Mouse (Mus musculus) neural tube, embryonic 10.5 days (tissue): Measurements from ENCODE around the gene Thnsl2.

Source experiments
- DNase-seq: peaks from one replicate; pipeline ENCODE4 v3.0.0-alpha.2; 2017; ENCODE audit warnings: low spot score; ENCODE audit errors: extremely low spot score

Gene Thnsl2

GRCm38 (mm10) chr6:71143894-71144455 lies at the start of gene Thnsl2:
Gene Thnsl2, minus strand, starts transcription at chr6:71144439.
- DNase-seq, result peak; percentile 78

- DNase-seq, result no peak
Observed at GRCm38 (mm10) chr6:71193151-71193740, 49.0 kb upstream of the Thnsl2 start.

DNA sequence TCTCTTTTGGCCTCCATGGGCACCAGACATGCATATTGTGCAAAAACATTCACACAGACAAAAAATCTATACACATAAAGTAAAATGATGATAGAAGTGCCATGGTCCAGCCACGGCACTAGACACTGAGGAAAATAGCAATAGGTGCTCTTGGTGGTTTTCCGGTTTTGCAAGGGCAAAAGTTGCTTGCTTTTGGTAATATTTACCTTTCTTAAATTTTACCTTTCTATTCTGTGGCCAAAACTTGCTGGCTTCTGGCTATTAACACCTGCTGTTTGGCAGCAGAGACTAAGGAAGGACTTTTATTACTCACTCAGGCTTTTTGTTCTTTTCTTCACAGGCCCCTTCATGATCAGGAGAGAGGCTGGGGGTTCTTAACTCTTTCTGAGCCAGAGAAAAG lies 46.3 kb upstream of the Thnsl2 start:
- no peak for DNase-seq

DNA sequence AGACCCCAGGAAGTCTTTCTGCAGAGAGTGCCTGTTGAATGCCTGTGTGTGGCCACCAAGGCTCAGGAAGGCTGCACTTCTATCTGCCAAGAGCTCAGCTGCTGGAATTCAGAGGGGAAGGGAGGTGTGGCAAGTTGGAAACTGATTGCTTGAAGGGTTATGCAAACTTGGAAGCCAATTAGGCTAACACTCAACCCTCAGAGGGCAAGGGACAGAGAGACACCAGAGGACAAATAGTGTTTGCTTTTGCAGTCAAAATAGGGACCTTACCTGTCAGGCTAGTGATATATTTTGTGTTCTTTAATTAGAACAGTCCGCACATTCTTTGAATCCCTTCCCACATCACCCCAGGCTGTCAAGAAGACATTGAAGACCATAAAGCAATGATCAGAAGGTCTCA lies 45.3 kb upstream of the Thnsl2 start:
- no peak for DNase-seq

DNA sequence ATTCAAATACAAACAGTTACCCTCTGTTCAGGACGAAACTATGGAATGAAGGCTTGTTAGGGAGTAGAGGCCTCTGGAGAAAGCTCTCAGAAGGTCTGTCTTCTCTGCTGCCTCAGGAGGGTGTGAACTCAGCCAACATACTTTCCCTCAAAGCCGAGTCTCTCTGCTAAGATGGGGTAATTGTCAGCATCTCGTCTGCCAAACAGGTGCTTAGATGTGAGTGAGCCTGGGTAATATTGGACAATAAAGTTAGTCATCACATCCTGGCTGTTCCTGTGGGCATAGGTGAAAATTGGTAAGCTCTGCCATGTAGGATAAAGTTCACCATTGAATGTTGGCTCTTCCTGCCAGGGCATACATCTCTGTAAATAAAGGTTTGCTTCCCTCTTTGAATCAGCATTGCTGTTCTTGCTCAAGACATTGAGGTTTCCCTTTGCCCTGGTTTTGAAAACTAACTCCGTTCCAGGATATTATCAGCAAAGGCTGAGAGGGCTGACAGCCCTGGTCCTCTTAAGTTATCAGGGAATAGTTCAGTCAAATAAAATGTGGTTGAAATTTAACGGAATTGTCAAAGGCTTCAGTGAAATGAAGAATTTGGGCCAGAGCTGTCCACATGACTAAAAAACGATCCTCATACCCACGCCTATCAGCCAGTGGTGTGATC lies 40.8 kb upstream of the Thnsl2 start:
- no peak for DNase-seq

DNA sequence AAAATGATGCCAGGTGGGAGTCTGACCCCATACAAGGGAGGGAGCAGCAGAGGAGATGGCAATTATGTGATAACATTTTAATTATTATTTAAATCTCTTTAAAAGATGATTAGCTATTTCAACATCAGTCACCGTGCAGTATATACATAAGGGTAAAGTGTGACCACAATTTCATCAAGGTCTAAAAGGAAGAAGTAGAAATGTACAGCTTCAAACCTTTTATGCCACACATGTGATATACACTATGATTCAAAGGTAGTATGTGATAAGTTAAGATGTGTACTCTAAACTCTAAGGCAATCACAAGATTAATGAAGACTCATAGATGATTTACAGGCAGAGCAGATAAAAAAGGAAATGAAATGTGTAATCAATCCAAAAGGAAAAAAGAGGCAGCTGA lies 36.4 kb upstream of the Thnsl2 start:
- no peak for DNase-seq

GRCm38 (mm10) chr6:71172812-71173580 lies 28.8 kb upstream of the Thnsl2 start:
- DNase-seq, result no peak

- DNase-seq, result no peak
Observed at GRCm38 (mm10) chr6:71166551-71167169, 22.4 kb upstream of the Thnsl2 start.

DNA sequence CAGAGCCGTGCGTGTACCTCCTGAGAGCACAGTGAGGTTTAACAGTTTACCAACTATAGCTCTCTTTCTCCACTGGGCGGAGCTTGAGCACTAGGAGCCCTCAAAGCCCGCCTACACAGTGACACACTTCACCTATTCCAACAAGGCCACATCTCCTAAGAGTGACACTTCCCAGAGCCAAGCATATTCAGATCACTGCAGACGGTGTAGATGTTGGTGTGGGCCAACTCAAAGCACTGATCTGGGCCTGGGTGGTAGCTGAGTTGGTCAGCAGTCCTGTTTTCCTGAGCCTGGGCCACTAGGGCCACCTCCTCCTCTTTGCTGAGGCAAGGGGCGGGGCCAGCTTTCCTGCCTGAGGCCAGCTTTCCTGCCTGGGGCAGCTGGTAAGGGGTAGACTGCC lies 20.2 kb upstream of the Thnsl2 start:
- DNase-seq, result no peak

DNA sequence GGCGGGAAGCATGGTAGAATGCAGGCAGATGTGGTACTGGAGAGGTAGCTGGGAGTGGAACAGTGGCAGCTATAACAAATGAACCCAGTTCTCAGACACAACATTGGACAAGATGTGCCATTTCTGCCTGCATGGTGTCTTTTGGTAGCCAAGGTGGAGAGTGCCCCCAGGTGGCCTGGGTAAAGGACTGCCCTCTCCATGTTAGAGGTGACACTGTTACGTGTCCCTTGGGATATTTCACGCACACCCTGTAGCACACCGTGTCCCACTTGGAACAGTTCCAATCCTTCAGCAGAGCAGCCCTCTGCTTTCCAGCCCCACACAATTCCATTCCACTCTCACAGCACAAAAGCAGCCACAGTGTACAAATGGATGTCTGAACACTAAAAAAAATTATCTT lies 18.0 kb upstream of the Thnsl2 start:
- DNase-seq, result no peak

- no peak for DNase-seq
Observed at GRCm38 (mm10) chr6:71161290-71161689, 17.1 kb upstream of the Thnsl2 start.

GRCm38 (mm10) chr6:71156674-71157326 lies 12.6 kb upstream of the Thnsl2 start:
- peak; percentile 39 for DNase-seq

- no peak for DNase-seq
Observed at GRCm38 (mm10) chr6:71154861-71155260, 10.6 kb upstream of the Thnsl2 start.

DNA sequence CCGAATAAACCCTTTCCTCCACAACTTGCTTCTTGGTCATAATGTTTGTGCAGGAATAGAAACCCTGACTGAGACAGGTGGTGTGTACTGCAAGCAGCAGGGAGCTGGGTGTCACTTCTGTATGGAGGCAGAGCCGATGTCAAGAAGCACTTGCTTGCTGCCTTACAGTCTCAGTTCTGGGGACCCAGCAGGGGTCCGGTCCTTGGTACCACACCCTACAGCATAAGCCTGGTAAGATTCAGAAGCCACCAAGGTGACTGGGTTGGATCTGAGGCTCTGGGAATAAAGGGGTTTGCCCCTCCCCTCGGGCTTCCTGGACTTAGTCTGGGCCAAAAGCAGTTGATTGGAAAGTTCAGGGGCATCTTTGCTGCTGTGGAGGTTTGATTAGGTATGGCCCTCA lies 9.2 kb upstream of the Thnsl2 start:
- DNase-seq, result no peak

- no peak for DNase-seq
Observed at GRCm38 (mm10) chr6:71151098-71151497, 6.9 kb upstream of the Thnsl2 start.

- DNase-seq, result peak; percentile 48
Observed at GRCm38 (mm10) chr6:71149534-71149933, 5.3 kb upstream of the Thnsl2 start.

GRCm38 (mm10) chr6:71148336-71148735 lies 4.1 kb upstream of the Thnsl2 start:
- no peak for DNase-seq

DNA sequence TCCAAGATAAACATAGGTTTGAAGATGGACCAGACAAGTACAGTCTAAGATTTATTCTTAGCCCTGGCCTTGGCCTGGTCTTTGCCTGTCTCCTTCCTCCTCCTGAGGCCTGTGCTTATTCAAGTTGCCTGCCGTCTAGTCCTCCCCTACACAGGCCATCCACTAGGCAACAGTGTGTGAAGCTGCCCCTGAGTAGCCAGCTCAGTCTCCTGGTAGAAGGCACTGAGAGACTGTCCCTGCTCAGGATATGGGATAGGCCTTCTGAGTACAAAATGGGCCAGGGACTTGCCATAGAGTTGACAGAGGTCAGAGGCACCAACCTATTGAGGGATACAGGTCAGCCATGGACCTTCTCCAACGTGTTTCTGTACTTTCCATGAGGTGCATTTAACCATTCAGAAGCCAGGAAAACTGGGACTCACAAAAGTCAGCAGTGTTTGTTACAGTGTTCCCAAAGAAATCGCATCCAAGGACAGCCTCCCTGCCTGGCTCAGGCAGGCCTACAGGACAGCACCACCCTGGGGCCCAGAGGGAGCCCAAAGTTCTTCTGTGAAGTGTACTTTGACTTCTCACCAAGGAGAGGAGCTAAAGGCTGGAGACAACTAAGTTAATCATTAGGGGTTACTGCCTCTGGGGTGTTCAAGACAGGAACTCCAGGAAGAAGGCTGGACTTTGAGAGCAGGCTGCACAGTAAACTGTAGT lies 1.2 kb upstream of the Thnsl2 start:
- no peak for DNase-seq

DNA sequence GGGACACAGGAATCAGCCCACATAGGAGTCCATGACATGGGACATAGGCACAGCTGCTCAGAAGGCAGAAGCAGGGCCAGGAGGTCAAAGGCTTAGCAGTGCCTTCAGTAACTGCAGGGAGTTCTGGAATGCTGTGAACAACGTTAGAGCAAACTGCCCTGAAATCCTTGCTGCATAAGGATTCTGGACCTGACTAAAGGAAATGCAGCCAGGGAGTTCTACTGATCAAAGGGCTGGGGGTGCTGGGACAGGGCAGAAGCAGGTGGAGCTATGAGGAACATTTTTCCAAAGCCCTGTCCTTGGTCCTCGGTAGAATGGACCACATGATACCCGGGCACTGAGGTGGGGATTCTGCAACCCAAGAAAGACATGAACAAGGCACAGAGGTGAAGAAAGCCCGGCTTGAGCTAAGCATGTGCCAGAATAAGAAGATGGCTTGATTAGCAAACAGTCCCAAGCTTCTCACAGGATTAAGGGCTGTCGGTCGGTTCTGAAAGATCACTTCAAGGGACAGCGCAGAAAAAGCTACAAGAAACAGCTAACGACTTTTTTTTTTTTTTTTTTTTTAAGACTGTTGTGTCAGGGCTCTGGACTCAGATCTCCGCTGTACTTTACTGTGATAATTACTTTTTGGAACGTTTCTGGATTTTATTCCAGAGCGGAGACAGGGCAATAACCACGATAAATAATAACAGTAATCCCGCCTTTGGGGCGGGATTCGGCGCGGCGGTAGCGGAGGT lies 915 bp downstream of the Thnsl2 start:
- DNase-seq, result peak; percentile 29

GRCm38 (mm10) chr6:71135031-71135430 lies 9.2 kb downstream of the Thnsl2 start:
- no peak for DNase-seq
